19 mouse cellular contexts compared by ENCODE assay signal in genomic region chr16:85247301-85247700, GRCm38 (mm10).
A peak's percentile ranks its signal among the peaks of the same experiment; 100 is the strongest.
DNase-seq lines count a peak whose midpoint lies in the region; ATAC-seq and TF ChIP-seq lines count a peak whose summit lies in the region.
"Had no signal": no experiment of that assay in that cellular context is flagged by ENCODE, and none has a peak within 500 bp of the region (broad histone marks: within the 10 kb centered on the region; RNA-seq: fewer than 3 reads in every experiment).

No protein-coding gene starts in this region.

- no peak for TF ChIP-seq POLR2A in limb, embryonic 14.5 days (IDR thresholded peaks at IDR 0.05; ENCODE audit: borderline replicate concordance, extremely low read depth, insufficient read depth, insufficient read length)

- H3K27ac ChIP-seq in heart, embryonic 11.5 days (ENCODE audit: low read depth, low read length), result peak overlapping the region; percentile 46; the same call in 1 of the 2 replicates
- H3K27ac ChIP-seq in heart, embryonic 15.5 days, result peak overlapping the region; percentile 26; the same call in 1 of the 2 replicates
- no peak overlapping the region for H3K27ac ChIP-seq in limb, embryonic 14.5 days (replicated peaks; ENCODE audit: low read depth, low read length)
- no peak overlapping the region for H3K27ac ChIP-seq in limb, embryonic 10.5 days
- H3K27ac ChIP-seq: embryonic facial prominence, embryonic 13.5 days; hindbrain, embryonic 12.5 days had no signal

- H3K36me3 ChIP-seq in heart, embryonic 11.5 days (ENCODE audit: control insufficient read depth, insufficient read depth, low read length), result no peaks in the 10 kb centered on the region
- H3K36me3 ChIP-seq in heart, embryonic 15.5 days, result no peaks in the 10 kb centered on the region
- no peaks in the 10 kb centered on the region for H3K36me3 ChIP-seq in limb, embryonic 14.5 days (ENCODE audit: control insufficient read depth, insufficient read depth, low read length)
- H3K36me3 ChIP-seq in limb, embryonic 10.5 days, result no peaks in the 10 kb centered on the region
- H3K36me3 ChIP-seq: embryonic facial prominence, embryonic 13.5 days; hindbrain, embryonic 12.5 days had no signal

- no peaks in the 10 kb centered on the region for H3K9me3 ChIP-seq in heart, embryonic 11.5 days (replicated peaks; ENCODE audit: control insufficient read depth, low read length)
- no peaks in the 10 kb centered on the region for H3K9me3 ChIP-seq in heart, embryonic 15.5 days (replicated peaks)
- H3K9me3 ChIP-seq in limb, embryonic 14.5 days (ENCODE audit: control insufficient read depth, low read length), result no peaks in the 10 kb centered on the region
- no peaks in the 10 kb centered on the region for H3K9me3 ChIP-seq in limb, embryonic 10.5 days (replicated peaks)
- H3K9me3 ChIP-seq: embryonic facial prominence, embryonic 13.5 days; hindbrain, embryonic 12.5 days had no signal

- ATAC-seq in heart, embryonic 11.5 days (replicated peaks; ENCODE audit: insufficient number of reproducible peaks, low FRiP score, low TSS enrichment), result no peak
- peak; percentile 35; the same call in 1 of the 2 replicates for ATAC-seq in heart, embryonic 15.5 days (replicated peaks; ENCODE audit: insufficient number of reproducible peaks, insufficient read depth, low FRiP score, low read depth)
- ATAC-seq in limb, embryonic 14.5 days (ENCODE audit: low FRiP score, low read depth), result no peak
- ATAC-seq: forebrain, embryonic 14.5 days; hindbrain, embryonic 16.5 days; inflammation-experienced regulatory T-cells, adult 6 months; intestine, postnatal 0 days had no signal

- H3K4me3 ChIP-seq in heart, embryonic 11.5 days (ENCODE audit: low read depth, low read length), result no peak overlapping the region
- no peak overlapping the region for H3K4me3 ChIP-seq in heart, embryonic 15.5 days
- H3K4me3 ChIP-seq in limb, embryonic 14.5 days (replicated peaks; ENCODE audit: low read length), result no peak overlapping the region
- no peak overlapping the region for H3K4me3 ChIP-seq in limb, embryonic 10.5 days
- H3K4me3 ChIP-seq: embryonic facial prominence, embryonic 13.5 days; hindbrain, embryonic 12.5 days had no signal

- H3K9ac ChIP-seq in heart, embryonic 11.5 days (ENCODE audit: low read depth, low read length), result no peak overlapping the region
- no peak overlapping the region for H3K9ac ChIP-seq in heart, embryonic 15.5 days
- no peak overlapping the region for H3K9ac ChIP-seq in limb, embryonic 14.5 days (ENCODE audit: low read depth, low read length, severe bottlenecking)
- H3K9ac ChIP-seq: embryonic facial prominence, embryonic 13.5 days; hindbrain, embryonic 12.5 days had no signal

- 0 out of 2 replicates have a peak, but pooled peaks cover 3% of the 10 kb centered on the region for H3K4me1 ChIP-seq in heart, embryonic 11.5 days (ENCODE audit: control insufficient read depth, insufficient read depth, low read length)
- peaks cover 4% of the 10 kb centered on the region; the same call in 1 of the 2 replicates for H3K4me1 ChIP-seq in heart, embryonic 15.5 days (replicated peaks)
- no peaks in the 10 kb centered on the region for H3K4me1 ChIP-seq in limb, embryonic 14.5 days (ENCODE audit: control insufficient read depth, insufficient read depth, low read length)
- H3K4me1 ChIP-seq in limb, embryonic 10.5 days, result peaks cover 7% of the 10 kb centered on the region
- H3K4me1 ChIP-seq: embryonic facial prominence, embryonic 13.5 days; hindbrain, embryonic 12.5 days had no signal

- H3K4me2 ChIP-seq in heart, embryonic 11.5 days, result no peak overlapping the region
- no peak overlapping the region for H3K4me2 ChIP-seq in heart, embryonic 15.5 days
- H3K4me2 ChIP-seq in limb, embryonic 14.5 days (replicated peaks; ENCODE audit: low read depth, low read length, severe bottlenecking), result no peak overlapping the region
- H3K4me2 ChIP-seq: embryonic facial prominence, embryonic 13.5 days; hindbrain, embryonic 12.5 days had no signal

- no peak for DNase-seq in heart, adult 11 months
- DNase-seq in heart, postnatal 4 days, result no peak
- DNase-seq in limb, embryonic 14.5 days (ENCODE audit: low spot score), result peak; percentile 4
- DNase-seq in limb, embryonic 10.5 days (ENCODE audit: low spot score), result no peak
- DNase-seq in gastrocnemius, postnatal 4 days (ENCODE audit: low spot score in 2 of 2), result no peak
- DNase-seq: adrenal gland, postnatal 10 days; cerebellum, adult 18-20 months; cerebellum, adult 9-11 months; cerebellum, postnatal 36 days; gastrocnemius, postnatal 36 days; kidney, adult 9 months had no signal

- 71% methylated on average over 1 of the region's 1 CpGs for WGBS in heart, embryonic 11.5 days (ENCODE audit: insufficient replicate concordance)
- 64% methylated on average over 1 of the region's 1 CpGs for WGBS in heart, embryonic 15.5 days
- WGBS in limb, embryonic 14.5 days, result 47% methylated on average over 1 of the region's 1 CpGs
- 92% methylated on average over 1 of the region's 1 CpGs for WGBS in limb, embryonic 10.5 days

- no peaks in the 10 kb centered on the region for H3K27me3 ChIP-seq in heart, embryonic 11.5 days (ENCODE audit: control insufficient read depth, insufficient read depth, low read length)
- no peaks in the 10 kb centered on the region for H3K27me3 ChIP-seq in heart, embryonic 15.5 days
- no peaks in the 10 kb centered on the region for H3K27me3 ChIP-seq in limb, embryonic 14.5 days (ENCODE audit: control insufficient read depth, insufficient read depth, low read length)
- H3K27me3 ChIP-seq in limb, embryonic 10.5 days (ENCODE audit: low read depth, poor library complexity, severe bottlenecking), result no peaks in the 10 kb centered on the region
- H3K27me3 ChIP-seq: embryonic facial prominence, embryonic 13.5 days; hindbrain, embryonic 12.5 days had no signal

Comparison
In these comparisons a context has a peak if more than half of its experiments do, and no peak if none do; other contexts are left out.
1. H3K27ac ChIP-seq: peak in heart, embryonic 11.5 days (single experiment) and heart, embryonic 15.5 days (single experiment); none in limb, embryonic 14.5 days (single experiment) and limb, embryonic 10.5 days (single experiment).